Mouse (Mus musculus) heart, embryonic 14.5 days (tissue): Measurements from ENCODE around the gene Tbc1d5. TPM values are rescaled to one million over a fixed set of nuclear protein-coding genes. Genes with fewer than 3 reads are reported as not detected.

Experiments used
- ATAC-seq: fragments of 200-750 bp; cut with Nextera tagmentation; 2 replicates; pipeline ENCODE4 v1.8.0; 2017; ENCODE audit warnings: low read depth, moderate TSS enrichment; ENCODE audit not compliant: insufficient number of reproducible peaks, insufficient read depth, low FRiP score
- H3K27ac ChIP-seq, 2 experiments: fragments of 200-500 bp in 1 of 2; fragments of 300-500 bp in 1 of 2; sonication (generic) in 1 of 2; replicated peaks in 1 of 2; 2 replicates each; pipeline ENCODE4 v1.5.1; 2012 to 2014; ENCODE audit warnings: low read depth in 2 of 2, low read length in 2 of 2, control low read depth in 1 of 2, mild to moderate bottlenecking in 1 of 2, mixed read lengths in 1 of 2; ENCODE audit not compliant: control insufficient read depth in 1 of 2, insufficient read depth in 1 of 2
- H3K27me3 ChIP-seq: fragments of 300-500 bp; sonication (generic); 2 replicates; pipeline ENCODE4 v1.6.1; 2014; ENCODE audit warnings: mild to moderate bottlenecking, low read length, control low read depth; ENCODE audit not compliant: control insufficient read depth, insufficient read depth
- H3K36me3 ChIP-seq: fragments of 300-500 bp; sonication (generic); 2 replicates; pipeline ENCODE4 v1.6.1; 2014; ENCODE audit warnings: mild to moderate bottlenecking, control low read depth, low read length, mixed read lengths; ENCODE audit not compliant: control insufficient read depth, insufficient read depth
- H3K4me1 ChIP-seq, 2 experiments: fragments of 200-500 bp in 1 of 2; fragments of 300-500 bp in 1 of 2; sonication (generic) in 1 of 2; 2 replicates each; pipeline ENCODE4 v1.6.1; 2012 to 2014; ENCODE audit warnings: low read length in 2 of 2, control low read depth in 1 of 2, mixed read lengths in 1 of 2; ENCODE audit not compliant: control insufficient read depth in 2 of 2, insufficient read depth in 2 of 2
- H3K4me2 ChIP-seq: fragments of 300-500 bp; sonication (generic); 2 replicates; pipeline ENCODE4 v1.6.1; 2014; ENCODE audit warnings: mild to moderate bottlenecking, low read length
- H3K4me3 ChIP-seq, 2 experiments: fragments of 200-500 bp in 1 of 2; fragments of 300-500 bp in 1 of 2; sonication (generic) in 1 of 2; 2 replicates each; pipeline ENCODE4 v1.5.1; 2012 to 2014; ENCODE audit warnings: low read length in 2 of 2, mild to moderate bottlenecking in 2 of 2, control low read depth in 1 of 2, low read depth in 1 of 2, moderate library complexity in 1 of 2; ENCODE audit not compliant: control insufficient read depth in 1 of 2, insufficient read depth in 1 of 2
- H3K9ac ChIP-seq: fragments of 300-500 bp; sonication (generic); 2 replicates; pipeline ENCODE4 v1.6.1; 2014; ENCODE audit warnings: mild to moderate bottlenecking, low read length
- H3K9me3 ChIP-seq: fragments of 300-500 bp; sonication (generic); 2 replicates; pipeline ENCODE4 v1.6.1; 2016; ENCODE audit warnings: low read length, control low read depth; ENCODE audit not compliant: control insufficient read depth
- WGBS: fragments of 180-500 bp; shearing (Covaris S2); extraction: QIAGEN DNeasy Blood & Tissue Kit; methylation state at CpG from one replicate; pipeline ENCODE4 v1.1.7; 2014; 5-methylcytosine and 5-hydroxymethylcytosine counted together
- polyA plus RNA-seq: library from polyadenylated mRNA; unstranded; fragments of >200 nt; fragmentation: Nextera tagmentation; extraction: Ambion mirVana; gene quantifications from 2 replicates; pipeline ENCODE4 v1.2.1, GENCODE M21; 2014

Tbc1d5 gene
- polyA plus RNA-seq, 1 experiment from 2014 or later = 9.6 TPM

DNA sequence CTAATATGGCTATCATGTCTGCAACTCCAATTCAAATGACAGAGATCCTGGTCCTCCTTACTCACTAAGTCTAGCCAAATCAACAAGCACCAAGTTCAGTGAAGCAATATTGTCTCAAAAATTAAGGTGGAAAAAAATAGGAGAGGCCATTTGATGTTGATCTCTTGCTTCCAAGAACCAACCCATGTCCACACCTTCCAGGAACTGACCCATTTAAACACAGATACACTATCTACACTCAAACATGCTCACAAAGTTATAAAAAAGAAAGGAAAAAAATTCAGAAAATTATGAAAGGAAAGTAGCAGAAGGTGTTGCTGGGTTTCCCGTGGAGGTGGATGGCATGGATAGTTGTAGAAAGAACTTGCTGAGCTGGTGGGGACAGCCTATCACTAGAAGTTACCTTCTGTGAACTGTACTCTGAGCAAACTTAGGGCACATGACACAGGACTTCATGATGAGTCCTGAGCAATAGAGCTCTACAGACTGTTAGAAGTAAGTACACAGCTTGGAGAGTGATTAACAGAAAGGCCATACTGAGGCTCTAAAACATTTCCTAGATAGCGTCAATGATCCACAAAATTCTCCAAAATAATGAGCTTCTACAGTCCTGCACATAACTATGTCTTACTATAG lies 188.3 kb downstream of the Tbc1d5 start:
- no peak overlapping the region for H3K9ac ChIP-seq
- no peaks in the 10 kb centered on the region for H3K4me1 ChIP-seq
- no peaks in the 10 kb centered on the region for H3K36me3 ChIP-seq
- H3K4me3 ChIP-seq = no peak overlapping the region
- no peak overlapping the region for H3K27ac ChIP-seq
- WGBS = 93% methylated on average over 2 of the region's 2 CpGs
- no peak overlapping the region for H3K4me2 ChIP-seq
- no peak for ATAC-seq
- no peaks in the 10 kb centered on the region for H3K27me3 ChIP-seq
- no peaks in the 10 kb centered on the region for H3K9me3 ChIP-seq

DNA sequence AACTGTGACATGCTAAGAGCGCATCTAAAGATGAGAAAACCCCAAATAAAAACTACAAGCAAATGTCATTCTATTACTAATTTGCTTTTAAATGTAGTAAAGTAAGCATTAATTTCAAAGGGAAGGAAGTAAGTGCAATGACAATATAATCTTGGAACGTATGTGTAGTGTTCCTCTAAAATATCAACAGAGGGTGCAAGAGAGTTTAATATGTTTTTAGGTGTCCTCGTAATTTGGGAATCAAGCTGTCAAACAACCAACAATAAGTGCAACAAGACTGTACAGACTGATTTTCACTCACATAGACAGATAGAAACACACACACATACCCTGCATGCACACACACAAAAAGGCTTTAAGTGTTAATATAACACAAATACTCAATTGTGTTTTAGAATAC lies 191.2 kb downstream of the Tbc1d5 start:
- Histone ChIP-seq H3K4me3 (no peak overlapping the region), H3K27me3 (no peaks in the 10 kb centered on the region), H3K9ac (no peak overlapping the region), H3K4me1 (no peaks in the 10 kb centered on the region), H3K4me2 (no peak overlapping the region), H3K9me3 (no peaks in the 10 kb centered on the region), H3K36me3 (no peaks in the 10 kb centered on the region), H3K27ac (no peak overlapping the region)
- WGBS = 66% methylated on average over 3 of the region's 3 CpGs
- no peak for ATAC-seq

DNA sequence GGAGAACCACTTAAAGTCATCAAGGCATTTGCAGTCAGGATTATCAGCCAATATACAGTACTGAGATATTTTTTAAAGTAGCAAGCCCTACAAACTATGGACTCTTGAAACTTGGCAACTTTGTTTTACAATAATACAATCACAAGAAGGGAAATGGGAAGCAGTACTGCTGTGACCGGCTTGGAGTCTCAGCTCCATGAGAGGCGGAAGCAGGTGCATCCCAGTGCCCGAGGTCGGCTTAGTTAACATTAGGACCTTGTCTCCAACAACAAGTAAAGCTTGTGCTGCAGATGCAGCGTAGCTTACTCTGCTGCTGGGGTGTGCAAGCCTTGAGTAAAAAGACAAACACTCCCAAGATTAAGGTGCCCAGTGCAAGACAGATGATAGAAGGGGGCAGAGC lies 197.2 kb downstream of the Tbc1d5 start:
- Histone ChIP-seq H3K27ac (no peak overlapping the region), H3K9ac (no peak overlapping the region)

DNA sequence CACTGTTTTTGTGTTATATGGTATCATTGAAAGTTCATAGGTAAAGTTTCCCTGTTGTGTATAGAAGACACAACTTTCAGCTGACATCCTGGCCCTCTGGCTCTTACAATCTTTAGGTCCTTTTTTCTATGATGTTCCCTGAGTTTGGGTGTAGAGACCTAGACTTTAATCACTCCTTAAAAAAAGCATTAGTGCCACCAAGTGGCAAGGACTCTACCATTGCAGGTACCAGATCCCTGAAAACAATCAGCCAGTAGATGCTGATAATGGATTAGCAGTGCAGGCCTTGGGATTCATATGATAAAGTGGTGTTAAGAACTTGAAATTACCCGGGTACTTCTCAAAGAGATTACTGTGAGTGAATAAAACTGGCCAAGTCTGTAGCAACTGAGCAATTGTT lies 207.0 kb downstream of the Tbc1d5 start:
- no peak overlapping the region for H3K9ac ChIP-seq
- WGBS = 12% methylated on average over 1 of the region's 1 CpGs
- H3K4me2 ChIP-seq = no peak overlapping the region
- H3K9me3 ChIP-seq = no peaks in the 10 kb centered on the region
- no peaks in the 10 kb centered on the region for H3K4me1 ChIP-seq
- no peak for ATAC-seq
- no peak overlapping the region for H3K27ac ChIP-seq
- no peaks in the 10 kb centered on the region for H3K36me3 ChIP-seq
- no peaks in the 10 kb centered on the region for H3K27me3 ChIP-seq
- H3K4me3 ChIP-seq = no peak overlapping the region

More for the DNA sequence above, 197.2 kb downstream of the Tbc1d5 start:
- no peak for ATAC-seq
- H3K36me3 ChIP-seq = no peaks in the 10 kb centered on the region
- 64% methylated on average over 5 of the region's 5 CpGs for WGBS
- H3K4me3 ChIP-seq = no peak overlapping the region
- H3K4me1 ChIP-seq = peaks cover 0 to 3% of the 10 kb centered on the region in 2 experiments; a peak in 2 of 4 replicates
- no peaks in the 10 kb centered on the region for H3K9me3 ChIP-seq
- H3K4me2 ChIP-seq = no peak overlapping the region
- H3K27me3 ChIP-seq = no peaks in the 10 kb centered on the region

DNA sequence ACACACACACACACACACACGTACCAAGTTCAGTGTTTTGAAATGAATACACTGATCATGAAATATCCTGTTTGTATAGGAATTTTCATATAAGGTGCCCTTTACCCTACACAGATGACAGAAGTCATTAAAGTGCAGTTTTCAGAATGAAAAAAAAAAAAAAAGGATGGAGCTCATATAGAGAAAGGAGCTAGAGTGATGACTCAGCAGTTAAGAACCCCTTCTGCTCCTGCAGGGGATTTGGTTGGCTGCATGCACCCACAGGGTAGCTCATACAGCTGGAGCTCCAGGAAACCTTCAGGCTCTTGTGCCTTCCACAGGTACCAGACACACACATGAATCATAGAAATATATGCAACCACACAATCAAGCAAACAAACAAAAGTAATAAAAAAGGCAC lies 213.0 kb downstream of the Tbc1d5 start:
- no peak overlapping the region for H3K4me3 ChIP-seq
- H3K27ac ChIP-seq = no peak overlapping the region
- H3K9ac ChIP-seq = no peak overlapping the region
- H3K36me3 ChIP-seq = 0 out of 2 replicates have a peak, but pooled peaks cover 7% of the 10 kb centered on the region
- no peaks in the 10 kb centered on the region for H3K27me3 ChIP-seq
- 90% methylated on average over 1 of the region's 1 CpGs for WGBS
- H3K9me3 ChIP-seq = no peaks in the 10 kb centered on the region
- no peaks in the 10 kb centered on the region for H3K4me1 ChIP-seq
- no peak overlapping the region for H3K4me2 ChIP-seq
- ATAC-seq = no peak

DNA sequence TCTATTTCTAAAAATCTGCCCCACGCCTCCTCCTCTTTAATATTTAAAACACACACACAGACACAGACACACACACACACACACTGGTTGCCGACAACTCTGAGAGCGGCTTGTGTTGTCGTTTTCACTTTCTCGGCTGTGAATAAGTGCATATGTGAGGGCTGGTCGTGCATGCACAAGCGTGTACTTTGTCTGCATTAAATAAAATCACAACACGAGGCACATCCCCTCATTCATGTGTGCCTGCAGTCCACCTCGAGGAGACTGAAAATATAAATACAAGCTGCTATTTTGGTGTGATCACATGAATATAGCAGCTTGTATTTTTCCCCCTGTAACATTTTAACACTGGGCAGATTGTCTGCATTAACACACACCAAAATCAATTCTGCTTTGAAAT lies 224.8 kb downstream of the Tbc1d5 start:
- H3K36me3 ChIP-seq = no peaks in the 10 kb centered on the region
- ATAC-seq = no peak
- H3K4me3 ChIP-seq = no peak overlapping the region
- no peaks in the 10 kb centered on the region for H3K27me3 ChIP-seq
- H3K27ac ChIP-seq = no peak overlapping the region
- no peak overlapping the region for H3K4me2 ChIP-seq
- 85% methylated on average over 9 of the region's 9 CpGs for WGBS
- H3K9ac ChIP-seq = no peak overlapping the region
- H3K4me1 ChIP-seq = no peaks in the 10 kb centered on the region
- no peaks in the 10 kb centered on the region for H3K9me3 ChIP-seq

DNA sequence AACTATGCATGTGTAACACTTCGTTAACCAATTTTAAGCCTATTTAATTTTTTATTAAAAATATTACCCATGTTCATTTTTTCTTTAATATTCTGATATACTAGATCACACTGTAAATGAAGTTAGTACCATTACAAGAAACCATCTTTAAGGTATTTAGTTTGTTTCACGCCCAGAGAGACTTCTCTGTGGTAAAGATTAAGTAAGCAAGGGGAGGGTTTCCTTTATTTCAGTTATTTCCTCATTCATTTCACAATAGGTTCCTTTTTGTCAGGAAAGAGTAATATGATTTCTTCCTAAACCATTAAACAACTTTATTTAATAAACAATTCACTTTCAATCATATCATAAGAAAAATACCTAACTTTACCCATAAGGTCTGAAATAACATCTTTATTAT lies 256.8 kb downstream of the Tbc1d5 start:
- no peaks in the 10 kb centered on the region for H3K27me3 ChIP-seq
- WGBS = 90% methylated on average over 2 of the region's 2 CpGs
- no peak overlapping the region for H3K4me2 ChIP-seq
- no peaks in the 10 kb centered on the region for H3K9me3 ChIP-seq
- no peak for ATAC-seq
- no peak overlapping the region for H3K27ac ChIP-seq
- no peak overlapping the region for H3K4me3 ChIP-seq
- no peaks in the 10 kb centered on the region for H3K36me3 ChIP-seq
- no peak overlapping the region for H3K9ac ChIP-seq
- H3K4me1 ChIP-seq = no peaks in the 10 kb centered on the region

DNA sequence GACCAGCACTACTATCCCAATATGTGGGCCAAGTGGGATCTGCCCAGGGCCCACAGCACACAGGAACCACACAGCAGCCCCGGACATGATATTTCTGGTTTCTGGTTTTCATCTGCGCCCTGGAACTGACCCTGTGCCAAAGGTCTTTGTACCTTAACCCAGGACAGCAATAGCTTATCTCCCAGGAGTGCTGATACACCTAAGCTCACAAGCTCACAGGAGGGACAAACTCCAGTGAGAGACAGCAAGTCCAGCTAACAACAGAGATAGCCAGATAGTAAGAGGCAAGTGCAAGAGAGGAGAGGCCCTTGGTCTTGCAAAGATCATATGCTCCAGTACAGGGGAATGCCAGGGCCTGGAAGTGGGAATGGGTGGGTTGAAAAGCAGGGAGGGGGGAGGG lies 263.9 kb downstream of the Tbc1d5 start:
- no peak overlapping the region for H3K4me3 ChIP-seq
- no peak overlapping the region for H3K4me2 ChIP-seq
- no peaks in the 10 kb centered on the region for H3K4me1 ChIP-seq
- no peak overlapping the region for H3K9ac ChIP-seq
- 0 out of 2 replicates have a peak, but pooled peaks cover 3% of the 10 kb centered on the region for H3K9me3 ChIP-seq
- H3K27ac ChIP-seq = no peak overlapping the region
- no peak for ATAC-seq
- H3K27me3 ChIP-seq = no peaks in the 10 kb centered on the region
- no peaks in the 10 kb centered on the region for H3K36me3 ChIP-seq
- 72% methylated on average over 2 of the region's 2 CpGs for WGBS
